Mouse (Mus musculus) layer of hippocampus, adult 8-10 months (tissue): ENCODE data around the gene Gzmf. TPM values are rescaled to one million over a fixed set of nuclear protein-coding genes. Genes with fewer than 3 reads are reported as not detected.
"Not testable (repeated sequence)": the region's sequence is repeated elsewhere in the genome, so short reads cannot be mapped to it uniquely, and the experiment has no call there.

ENCODE experiments used
- DNase-seq, 2 experiments: peaks; one replicate each; pipeline ENCODE4 v3.0.0; 2022; ENCODE audit warnings: low spot score in 2 of 2
- total RNA-seq, 4 experiments: library from RNA; stranded (reverse); gene quantifications; 2 replicates each; pipeline ENCODE4 v1.2.4; 2022

The Gzmf gene
- not detected for total RNA-seq

DNA sequence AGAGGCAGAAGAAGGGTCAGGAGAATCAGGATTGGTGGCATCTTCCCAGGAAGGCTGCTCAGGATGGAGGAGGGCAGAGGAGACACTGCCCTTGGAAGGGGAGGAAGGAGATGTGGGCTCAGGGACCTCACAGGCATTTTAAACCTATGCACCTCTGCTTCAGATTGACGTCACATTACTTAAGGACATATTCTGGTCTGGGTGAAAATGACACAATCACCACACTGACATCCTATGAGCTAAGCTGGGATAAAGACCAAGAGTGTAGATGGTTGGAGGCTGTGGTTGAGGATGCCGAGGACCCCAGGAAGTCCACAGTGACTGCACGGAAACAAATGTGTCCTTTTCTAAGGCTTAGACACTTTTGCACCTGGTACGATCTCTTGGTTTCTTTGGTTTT is at the start of gene Gzmf:
Gene Gzmf, minus strand, starts transcription at position 101 of the 400 bp plus-strand sequence.
- no peak for DNase-seq

DNA sequence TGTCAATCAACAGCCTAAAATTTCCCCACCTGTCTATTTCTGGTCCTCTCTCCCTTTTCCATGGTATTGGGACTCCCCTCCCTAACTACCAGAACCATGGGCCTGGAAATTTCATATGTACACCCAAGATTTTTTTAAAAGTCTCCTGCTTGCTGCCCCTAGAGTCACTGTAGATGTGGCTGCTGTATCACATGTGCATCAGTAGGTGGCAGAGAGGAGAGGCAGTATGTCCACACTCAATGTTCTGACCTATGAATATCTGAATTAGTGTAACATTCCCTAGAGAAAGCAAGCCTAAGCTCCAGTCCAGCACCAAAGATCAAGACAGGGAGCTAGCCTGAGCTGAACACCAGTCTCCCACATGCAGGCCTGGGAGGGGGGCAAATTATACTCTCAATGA is 29.2 kb upstream of the Gzmf start:
- DNase-seq = no peak

DNA sequence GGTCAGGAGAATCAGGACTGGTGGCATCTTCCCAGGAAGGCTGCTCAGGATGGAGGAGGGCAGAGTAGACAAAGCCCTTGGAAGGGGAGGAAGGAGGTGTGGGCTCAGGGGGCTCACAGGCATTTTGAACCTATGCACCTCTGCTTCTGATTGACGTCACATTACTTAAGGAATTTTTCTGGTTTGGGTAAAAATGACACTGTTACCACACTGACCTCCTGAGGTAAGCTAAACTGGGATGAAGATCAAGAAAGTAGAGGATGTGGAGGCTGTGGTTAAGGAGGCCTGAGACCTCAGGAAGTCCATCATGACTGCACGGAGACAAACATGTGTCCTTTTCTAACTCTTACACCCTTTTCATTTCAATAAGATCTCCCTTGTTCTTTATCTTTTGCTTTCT is 23.3 kb upstream of the Gzmf start, which contains the start of gene Gzmc:
Gene Gzmc, minus strand, starts transcription at position 101 of the 400 bp plus-strand sequence.
- DNase-seq = no peak

DNA sequence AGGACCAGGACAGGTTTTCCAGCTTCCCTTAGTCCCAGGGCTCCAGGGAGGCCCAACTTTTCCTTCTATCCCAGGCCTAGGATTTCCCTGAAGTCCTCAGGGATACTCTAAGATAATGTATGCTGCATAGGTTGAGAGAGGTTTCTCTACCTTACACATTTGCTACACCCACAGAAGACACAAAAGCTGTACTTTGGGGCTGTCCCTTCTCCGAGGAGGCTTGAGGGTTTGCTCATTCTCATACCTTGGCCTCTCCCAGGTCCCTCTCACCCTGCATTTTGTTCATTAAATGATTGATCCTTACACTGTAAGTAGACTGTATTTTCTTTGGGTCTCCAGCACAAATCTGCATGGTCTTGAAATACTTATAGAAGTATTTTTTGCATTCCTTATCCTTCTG is 5.6 kb downstream of the Gzmf start:
- no peak for DNase-seq

DNA sequence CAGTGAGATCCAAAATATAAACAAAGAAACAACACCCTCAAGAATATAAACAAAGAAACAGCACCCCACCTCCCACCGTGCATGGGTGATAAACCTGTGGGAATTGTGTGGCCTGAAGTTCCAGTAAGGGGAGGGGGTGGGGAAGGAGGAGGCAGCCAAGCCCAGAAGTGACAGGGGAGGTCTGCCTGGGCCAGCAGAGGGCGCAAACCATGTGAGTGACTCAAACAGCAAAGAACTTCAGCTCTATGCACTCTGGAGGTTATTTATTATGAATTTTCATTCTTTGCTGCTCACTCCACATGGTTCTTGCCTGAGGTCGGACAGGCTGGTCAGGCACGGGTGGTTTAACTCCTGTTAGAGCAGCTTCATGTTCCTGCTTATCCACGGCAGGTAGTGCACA is 6.2 kb downstream of the Gzmf start:
- DNase-seq = not testable (repeated sequence)

DNA sequence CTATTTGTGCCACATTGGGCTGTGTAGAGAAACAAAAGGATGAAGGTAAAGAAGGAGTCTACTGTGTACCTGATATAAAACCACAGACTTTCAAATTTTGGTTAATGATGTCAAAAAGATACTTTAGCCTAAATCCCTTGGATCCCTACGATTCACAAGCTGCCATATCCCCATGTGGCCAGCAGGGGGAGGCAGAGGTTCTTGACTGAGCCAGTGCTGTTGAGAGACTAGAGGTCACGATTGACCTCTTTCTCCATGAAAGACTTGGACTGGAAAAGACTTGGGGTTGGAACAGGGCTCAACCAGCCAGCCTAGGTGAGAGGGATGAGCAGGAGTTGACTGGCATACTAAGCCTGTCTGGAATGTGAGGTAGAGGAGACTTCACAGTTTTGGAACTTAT is 7.2 kb downstream of the Gzmf start:
- peak; percentile 18 to 66 for DNase-seq

DNA sequence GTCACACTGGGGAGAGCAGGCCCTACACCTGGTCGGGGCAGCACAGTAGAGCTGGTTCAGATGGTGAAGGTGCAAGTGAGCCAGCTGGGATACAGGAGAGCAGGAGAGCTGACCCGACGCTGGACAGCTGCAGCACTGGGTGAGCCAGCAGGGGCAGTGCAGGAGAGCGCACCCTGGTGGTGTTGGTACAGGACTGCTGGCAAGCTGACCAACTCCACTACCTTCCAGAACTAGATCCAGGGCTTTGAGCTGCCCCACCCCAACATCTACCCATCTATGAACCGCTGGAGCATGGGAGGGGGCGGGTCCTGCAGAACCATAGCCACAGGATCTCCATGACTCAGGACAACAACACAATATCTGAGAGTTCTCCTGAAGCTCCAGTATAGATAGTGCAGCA is 24.3 kb downstream of the Gzmf start:
- DNase-seq = no peak

DNA sequence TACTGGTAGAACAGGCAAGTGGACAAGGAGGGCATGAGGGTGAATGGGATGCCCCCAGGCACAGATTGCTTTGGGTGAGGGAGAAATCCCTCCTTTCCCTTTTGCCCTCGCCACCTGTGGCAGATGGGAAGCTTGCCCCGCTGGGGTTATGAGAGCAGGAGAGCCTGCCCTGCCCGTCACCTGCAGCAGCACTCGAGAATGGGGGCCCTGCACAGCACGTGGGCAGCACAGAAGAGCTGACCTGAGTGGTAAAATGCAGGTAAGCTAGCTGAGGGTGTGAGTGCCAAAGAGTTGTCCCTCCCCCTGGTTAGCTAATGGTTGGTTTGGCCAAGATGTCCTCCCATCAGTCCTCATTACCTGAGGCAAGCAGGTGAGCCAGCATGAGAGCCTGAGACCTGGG is 24.7 kb downstream of the Gzmf start:
- DNase-seq = no peak

DNA sequence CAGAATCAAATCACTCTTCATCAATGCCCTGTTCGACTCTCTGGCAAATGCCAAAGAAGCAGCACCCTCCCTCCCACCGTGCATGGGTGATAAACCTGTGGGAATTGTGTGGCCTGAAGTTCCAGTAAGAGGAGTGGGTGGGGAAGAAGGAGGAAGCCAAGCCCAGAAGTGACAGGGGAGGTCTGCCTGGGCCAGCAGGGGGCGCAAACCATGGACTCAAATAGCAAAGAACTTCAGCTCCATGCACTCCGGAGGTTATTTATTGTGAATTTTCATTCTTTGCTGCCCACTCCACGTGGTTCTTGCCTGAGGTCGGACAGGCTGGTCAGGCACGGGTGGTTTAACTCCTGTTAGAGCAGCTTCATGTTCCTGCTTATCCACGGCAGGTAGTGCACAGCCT is 33.6 kb downstream of the Gzmf start:
- DNase-seq = not testable (repeated sequence)

DNA sequence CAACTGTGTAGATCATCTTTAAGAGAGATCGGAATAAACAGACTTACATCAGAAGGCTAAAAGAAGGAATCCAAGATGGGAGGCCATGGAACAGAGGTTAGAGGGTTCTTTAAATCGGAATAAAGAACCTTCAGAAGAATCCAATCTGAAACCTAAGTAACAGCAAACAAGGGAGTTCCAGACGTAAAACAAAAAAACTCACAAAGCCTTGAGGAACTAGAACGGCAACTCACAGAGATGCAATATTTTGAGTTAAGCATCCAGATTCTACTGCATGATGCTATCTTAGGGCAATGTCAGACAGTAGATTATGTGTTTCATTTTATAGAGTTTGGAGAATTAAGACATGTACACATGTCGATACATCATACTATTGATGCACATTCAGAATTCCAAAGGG is 36.7 kb downstream of the Gzmf start, which contains the start of gene Gzmn:
Gene Gzmn, minus strand, starts transcription at position 101 of the 400 bp plus-strand sequence.
- DNase-seq = no peak

DNA sequence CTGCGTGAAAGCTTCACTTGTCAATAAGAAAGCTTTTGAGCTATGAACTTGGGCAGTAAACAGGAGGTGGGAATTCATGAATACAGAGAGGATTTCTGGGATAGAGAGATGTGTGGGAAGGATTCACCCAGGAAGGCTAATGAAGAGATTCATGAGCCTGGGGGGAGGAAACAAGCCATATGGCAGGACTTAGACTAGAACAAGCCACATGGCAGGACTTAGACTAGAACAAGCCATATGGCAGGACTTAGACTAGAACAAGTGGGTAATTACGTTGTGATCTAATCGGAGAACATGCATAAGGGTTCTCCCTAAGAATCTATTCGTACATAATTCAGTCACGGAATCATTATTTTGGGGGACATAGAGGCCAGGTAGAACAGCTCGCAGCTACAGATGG is 37.8 kb downstream of the Gzmf start:
- DNase-seq = peak; percentile 51 to 65

DNA sequence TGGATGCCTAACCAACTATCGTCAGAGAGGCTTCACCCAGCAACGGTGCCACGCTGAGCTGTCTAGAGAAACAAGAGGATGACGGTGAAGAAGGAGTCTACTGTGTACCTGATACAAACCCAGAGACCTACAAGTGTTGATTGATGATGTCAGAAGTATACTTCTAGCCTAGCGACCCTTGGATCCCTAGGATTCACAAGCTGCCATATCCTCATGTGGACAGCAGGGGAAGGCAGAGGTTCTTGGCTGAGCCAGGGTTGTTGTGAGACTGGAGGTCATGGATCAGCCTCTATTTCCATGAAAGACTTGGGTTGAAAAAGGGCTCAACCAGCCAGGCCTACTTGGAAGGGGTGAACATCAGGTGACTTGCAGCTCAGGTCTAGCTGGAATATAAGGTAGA is 38.5 kb downstream of the Gzmf start:
- DNase-seq = no peak

DNA sequence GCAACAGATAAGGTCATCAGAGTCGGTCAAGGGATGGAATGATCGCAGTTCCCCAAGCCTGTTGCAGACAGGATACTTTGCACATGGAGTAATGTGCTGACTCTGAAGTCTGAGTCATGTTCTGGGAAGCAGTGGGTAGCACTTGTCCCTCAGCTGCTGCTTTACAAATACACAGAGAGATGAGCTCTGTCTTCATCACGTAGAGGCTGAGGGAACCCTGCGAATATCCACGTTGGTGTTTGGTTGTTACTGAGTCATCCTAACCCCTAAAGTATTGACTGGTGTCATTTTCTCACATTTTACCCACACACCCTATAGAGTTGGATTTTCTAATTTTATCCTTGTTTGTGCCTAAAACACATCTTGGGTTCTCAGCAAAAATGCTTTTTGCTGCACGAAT is 43.2 kb downstream of the Gzmf start:
- peak in 1 of 2 experiments; percentile 19 for DNase-seq

DNA sequence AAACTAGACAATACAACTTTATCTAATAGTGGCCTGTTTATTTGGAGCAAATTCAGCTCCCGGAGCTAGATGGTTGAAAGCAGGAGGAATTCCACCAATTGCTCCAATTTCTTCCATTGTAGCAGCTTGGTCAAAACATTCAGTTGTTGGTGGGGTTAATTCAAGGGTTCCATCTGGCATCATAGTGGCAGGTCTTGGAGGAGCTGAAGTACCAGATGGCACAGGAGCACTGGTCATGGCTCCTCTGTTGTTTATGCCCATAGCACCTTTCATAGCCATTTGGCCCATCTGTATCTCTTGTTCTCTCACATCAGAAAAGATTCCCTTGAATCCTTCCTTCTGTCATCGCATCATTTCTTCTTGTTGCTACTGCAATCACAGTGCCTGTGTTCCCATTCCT is 49.1 kb downstream of the Gzmf start:
- DNase-seq = no peak

DNA sequence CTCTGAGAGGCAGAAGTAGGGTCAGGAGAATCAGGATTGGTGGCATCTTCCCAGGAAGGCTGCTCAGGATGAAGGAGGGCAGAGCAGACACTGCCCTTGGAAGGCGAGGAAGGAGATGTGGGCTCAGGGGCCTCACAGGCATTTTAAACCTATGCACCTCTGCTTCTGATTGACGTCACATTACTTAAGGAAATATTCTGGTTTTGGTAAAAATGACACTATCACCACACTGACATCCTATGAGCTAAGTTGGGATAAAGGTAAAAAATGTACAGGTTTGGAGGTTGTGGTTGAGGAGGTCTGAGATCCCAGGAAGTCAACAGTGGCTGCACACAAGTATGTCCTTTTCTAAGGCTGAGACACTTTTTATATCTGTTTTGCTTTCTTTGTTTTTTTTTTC is 51.7 kb downstream of the Gzmf start, which contains the start of gene Gzmg:
Gene Gzmg, minus strand, starts transcription at position 101 of the 400 bp plus-strand sequence.
- DNase-seq = not testable (repeated sequence)

DNA sequence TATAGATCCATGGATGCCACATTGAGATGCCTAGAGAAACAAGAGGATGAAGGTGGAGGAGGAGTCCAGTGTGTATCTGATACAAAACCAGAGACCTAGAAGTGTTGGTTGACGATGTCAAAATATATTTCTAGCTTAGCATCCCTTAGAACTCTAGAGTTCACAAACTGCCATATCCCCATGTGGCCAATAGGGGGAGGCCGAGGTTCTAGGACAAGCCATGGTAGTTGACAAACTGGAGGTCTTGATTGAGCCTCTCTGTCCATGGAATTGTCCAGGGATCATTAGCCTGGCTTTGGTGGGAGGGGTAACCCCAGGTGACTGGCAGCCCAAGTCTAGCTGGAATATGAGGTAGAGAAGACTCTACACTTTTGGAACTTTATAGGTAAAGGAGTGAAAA is 55.9 kb downstream of the Gzmf start:
- DNase-seq = no peak

Other genes starting within 250 kb of the Gzmf start
- not detected for gene Mcpt1, start 193.4 kb downstream of the Gzmf start, total RNA-seq
- gene Mcpt9, start 180.9 kb downstream of the Gzmf start, total RNA-seq = not detected
- not detected for gene Mcpt2, start 169.4 kb downstream of the Gzmf start, total RNA-seq
- under 1 TPM in 2 of 4 experiments, not detected in 2; 0.57 to 0.58 TPM for gene Mcpt4, start 149.1 kb downstream of the Gzmf start, total RNA-seq
- not detected for gene Mcpt8, start 126.1 kb downstream of the Gzmf start, total RNA-seq
- not detected for gene Ctsg, start 108.8 kb downstream of the Gzmf start, total RNA-seq
- not detected for gene Gzme, start 90.8 kb downstream of the Gzmf start, total RNA-seq
- not detected for gene Gzmd, start 78.8 kb downstream of the Gzmf start, total RNA-seq
- gene Gzmg, start 51.8 kb downstream of the Gzmf start, total RNA-seq = not detected
- gene Gzmn, start 36.8 kb downstream of the Gzmf start, total RNA-seq = not detected
- gene Gzmc, start 23.2 kb upstream of the Gzmf start, total RNA-seq = not detected
- not detected for gene Gzmb, start 50.8 kb upstream of the Gzmf start, total RNA-seq
- gene Atp12a, start 153.7 kb upstream of the Gzmf start, total RNA-seq = not detected
- gene Rnf17, start 191.2 kb upstream of the Gzmf start, total RNA-seq = 1 to 10 TPM in 1 of 4 experiments, under 1 TPM in 3; 0.68 to 2.0 (median 0.84) TPM